Mouse (Mus musculus) stomach, embryonic 14.5 days (tissue): ENCODE data around the gene Stpg1. TPM values are rescaled to one million over a fixed set of nuclear protein-coding genes. Genes with fewer than 3 reads are reported as not detected.

Source experiments
- ATAC-seq: fragments of 200-750 bp; cut with Nextera tagmentation; 2 replicates; pipeline ENCODE4 v1.8.0; 2017; ENCODE audit warnings: low read depth, moderate TSS enrichment; ENCODE audit not compliant: insufficient number of reproducible peaks, insufficient read depth, low FRiP score
- H3K27ac ChIP-seq: fragments of 300-500 bp; sonication (generic); 2 replicates; pipeline ENCODE4 v1.5.1; 2014; ENCODE audit warnings: mild to moderate bottlenecking, low read length, moderate library complexity, mixed read lengths
- H3K27me3 ChIP-seq: fragments of 300-500 bp; sonication (generic); 2 replicates; pipeline ENCODE4 v1.6.1; 2014; ENCODE audit warnings: low read length, control low read depth, mixed read lengths; ENCODE audit not compliant: control insufficient read depth, insufficient read depth
- H3K36me3 ChIP-seq: fragments of 300-500 bp; sonication (generic); 2 replicates; pipeline ENCODE4 v1.6.1; 2014; ENCODE audit warnings: mild to moderate bottlenecking, control low read depth, low read length, moderate library complexity, mixed read lengths; ENCODE audit not compliant: control insufficient read depth, insufficient read depth
- H3K4me1 ChIP-seq: fragments of 300-500 bp; sonication (generic); 2 replicates; pipeline ENCODE4 v1.6.1; 2014; ENCODE audit warnings: low read length, control low read depth, mixed read lengths; ENCODE audit not compliant: control insufficient read depth, insufficient read depth
- H3K4me2 ChIP-seq: fragments of 300-500 bp; sonication (generic); replicated peaks from 2 replicates; pipeline ENCODE4 v1.6.1; 2014; ENCODE audit warnings: low read depth, low read length, control low read depth
- H3K4me3 ChIP-seq: fragments of 300-500 bp; sonication (generic); 2 replicates; pipeline ENCODE4 v1.5.1; 2014; ENCODE audit warnings: low read depth, low read length, control low read depth
- H3K9ac ChIP-seq: fragments of 300-500 bp; sonication (generic); replicated peaks from 2 replicates; pipeline ENCODE4 v1.6.1; 2014; ENCODE audit warnings: low read depth, mild to moderate bottlenecking, control low read depth, low read length, moderate library complexity, mixed read lengths
- H3K9me3 ChIP-seq: fragments of 300-500 bp; sonication (generic); 2 replicates; pipeline ENCODE4 v1.6.1; 2016; ENCODE audit warnings: low read depth, low read length, control low read depth; ENCODE audit not compliant: control insufficient read depth
- WGBS: fragments of 180-500 bp; shearing (Covaris S2); extraction: QIAGEN DNeasy Blood & Tissue Kit; methylation state at CpG from one replicate; pipeline ENCODE4 v1.1.7; 2014; 5-methylcytosine and 5-hydroxymethylcytosine counted together
- polyA plus RNA-seq: library from polyadenylated mRNA; unstranded; fragments of >200 nt; fragmentation: Nextera tagmentation; extraction: Ambion mirVana; gene quantifications from 2 replicates; pipeline ENCODE4 v1.2.1, GENCODE M21; 2014

The Stpg1 gene
- polyA plus RNA-seq, 1 experiment from 2014 or later, result 0.39 TPM

DNA sequence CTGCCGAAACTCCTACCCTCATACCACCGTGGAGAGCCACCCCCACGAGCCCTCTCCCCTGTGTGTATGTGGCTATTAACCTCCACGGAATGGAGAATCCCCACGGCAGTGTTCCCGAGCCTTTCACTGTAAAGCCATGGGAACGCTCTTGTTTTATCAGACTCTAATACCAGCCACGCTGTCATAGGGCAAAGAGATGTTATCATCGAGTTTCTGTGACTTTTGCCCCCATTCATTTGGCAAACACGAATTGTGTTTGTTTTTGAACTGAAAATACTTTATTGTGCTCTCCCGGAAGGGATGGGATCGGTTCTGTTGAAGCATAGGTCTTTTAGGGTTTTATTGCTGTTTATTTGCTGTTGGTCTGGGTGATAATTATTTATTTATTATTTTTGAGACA lies 23.5 kb downstream of the Stpg1 start:
- Histone ChIP-seq H3K4me3 (no peak overlapping the region), H3K36me3 (no peaks in the 10 kb centered on the region), H3K4me2 (no peak overlapping the region), H3K9me3 (no peaks in the 10 kb centered on the region), H3K27ac (peak overlapping the region; percentile 39; the same call in 1 of the 2 replicates), H3K4me1 (no peaks in the 10 kb centered on the region), H3K27me3 (no peaks in the 10 kb centered on the region), H3K9ac (no peak overlapping the region)
- no peak for ATAC-seq
- WGBS, result 81% methylated on average over 12 of the region's 12 CpGs

DNA sequence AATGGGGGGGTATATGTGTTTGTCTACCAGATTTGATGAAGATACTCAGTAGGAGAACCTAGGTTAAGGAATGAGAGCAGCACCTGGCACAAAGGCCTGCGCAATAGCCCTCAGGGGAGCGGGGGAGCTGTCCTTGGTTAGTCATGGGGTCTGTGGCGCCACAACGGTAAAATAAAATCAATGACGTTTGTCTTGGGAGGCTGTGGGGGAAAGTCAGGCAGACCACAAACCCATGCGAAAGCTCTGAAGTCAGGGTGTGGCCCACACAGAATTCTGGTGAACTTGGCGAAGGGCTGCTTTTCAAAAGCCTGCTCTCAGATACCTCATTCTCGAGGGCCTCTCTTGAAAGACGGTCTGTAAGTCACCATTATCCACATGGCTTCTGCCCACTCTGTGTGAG lies 25.8 kb downstream of the Stpg1 start:
- Histone ChIP-seq H3K4me2 (no peak overlapping the region), H3K4me3 (no peak overlapping the region), H3K9ac (no peak overlapping the region), H3K36me3 (no peaks in the 10 kb centered on the region), H3K9me3 (no peaks in the 10 kb centered on the region), H3K27me3 (no peaks in the 10 kb centered on the region), H3K4me1 (peaks cover 8% of the 10 kb centered on the region), H3K27ac (no peak overlapping the region)
- no peak for ATAC-seq
- 74% methylated on average over 9 of the region's 9 CpGs for WGBS

- ATAC-seq, result no peak
- Histone ChIP-seq H3K27ac (peak overlapping the region; percentile 16; the same call in 1 of the 2 replicates), H3K4me1 (peaks cover 8% of the 10 kb centered on the region), H3K27me3 (no peaks in the 10 kb centered on the region), H3K36me3 (no peaks in the 10 kb centered on the region), H3K4me3 (no peak overlapping the region), H3K9ac (no peak overlapping the region), H3K9me3 (no peaks in the 10 kb centered on the region), H3K4me2 (no peak overlapping the region)
- WGBS, result 21% methylated on average over 6 of the region's 7 CpGs
These were observed 29.3 kb downstream of the Stpg1 start for GRCm38 (mm10) chr4:135523939-135524338.

- no peak for ATAC-seq
These were observed 30.5 kb downstream of the Stpg1 start for GRCm38 (mm10) chr4:135525057-135525456.

GRCm38 (mm10) chr4:135526039-135526710 lies 31.6 kb downstream of the Stpg1 start:
- no peak overlapping the region for H3K4me3 ChIP-seq
- 36% methylated on average over 14 of the region's 14 CpGs for WGBS
- peaks cover 8% of the 10 kb centered on the region for H3K4me1 ChIP-seq
- no peaks in the 10 kb centered on the region for H3K36me3 ChIP-seq
- H3K27ac ChIP-seq, result no peak overlapping the region
- H3K9ac ChIP-seq, result no peak overlapping the region
- peaks cover 6% of the 10 kb centered on the region; the same call in 1 of the 2 replicates for H3K9me3 ChIP-seq
- no peak for ATAC-seq
- no peaks in the 10 kb centered on the region for H3K27me3 ChIP-seq
- H3K4me2 ChIP-seq, result no peak overlapping the region

More at GRCm38 (mm10) chr4:135525057-135525456, 30.5 kb downstream of the Stpg1 start:
- Histone ChIP-seq H3K4me2 (no peak overlapping the region), H3K9me3 (no peaks in the 10 kb centered on the region), H3K9ac (no peak overlapping the region), H3K27ac (no peak overlapping the region), H3K27me3 (no peaks in the 10 kb centered on the region), H3K4me3 (no peak overlapping the region), H3K4me1 (peaks cover 8% of the 10 kb centered on the region), H3K36me3 (no peaks in the 10 kb centered on the region)
- 76% methylated on average over 12 of the region's 12 CpGs for WGBS

DNA sequence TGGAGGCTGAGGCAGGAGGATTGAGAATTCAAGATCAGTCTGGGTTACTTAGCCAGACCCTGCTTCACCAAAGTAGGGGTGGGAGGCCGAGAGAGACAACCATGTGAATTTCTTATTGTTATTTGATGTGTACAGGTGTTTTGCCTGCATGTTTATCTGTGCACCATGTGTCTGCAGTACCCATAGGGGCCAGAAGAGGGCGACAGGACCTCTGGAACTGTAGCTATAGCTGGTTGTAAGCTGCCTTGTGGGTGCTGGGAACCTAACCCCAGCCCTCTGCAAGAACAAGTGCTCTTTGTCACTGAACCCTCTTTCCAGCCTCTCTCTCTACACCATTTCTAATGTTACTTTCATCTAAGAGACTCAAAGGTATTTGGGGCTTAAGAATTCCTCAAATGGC lies 35.7 kb downstream of the Stpg1 start:
- 61% methylated on average over 2 of the region's 2 CpGs for WGBS
- Histone ChIP-seq H3K27ac (no peak overlapping the region), H3K27me3 (no peaks in the 10 kb centered on the region), H3K4me3 (no peak overlapping the region), H3K4me2 (no peak overlapping the region), H3K36me3 (no peaks in the 10 kb centered on the region), H3K9ac (no peak overlapping the region), H3K9me3 (peaks cover 6% of the 10 kb centered on the region; the same call in 1 of the 2 replicates), H3K4me1 (no peaks in the 10 kb centered on the region)
- ATAC-seq, result no peak

- Histone ChIP-seq H3K27me3 (no peaks in the 10 kb centered on the region), H3K4me2 (no peak overlapping the region), H3K4me1 (no peaks in the 10 kb centered on the region), H3K27ac (no peak overlapping the region), H3K9me3 (peaks cover 6% of the 10 kb centered on the region; the same call in 1 of the 2 replicates), H3K9ac (no peak overlapping the region), H3K36me3 (no peaks in the 10 kb centered on the region), H3K4me3 (no peak overlapping the region)
- no peak for ATAC-seq
- WGBS, result 90% methylated on average over 9 of the region's 9 CpGs
These were observed 36.6 kb downstream of the Stpg1 start for GRCm38 (mm10) chr4:135531236-135531635.

DNA sequence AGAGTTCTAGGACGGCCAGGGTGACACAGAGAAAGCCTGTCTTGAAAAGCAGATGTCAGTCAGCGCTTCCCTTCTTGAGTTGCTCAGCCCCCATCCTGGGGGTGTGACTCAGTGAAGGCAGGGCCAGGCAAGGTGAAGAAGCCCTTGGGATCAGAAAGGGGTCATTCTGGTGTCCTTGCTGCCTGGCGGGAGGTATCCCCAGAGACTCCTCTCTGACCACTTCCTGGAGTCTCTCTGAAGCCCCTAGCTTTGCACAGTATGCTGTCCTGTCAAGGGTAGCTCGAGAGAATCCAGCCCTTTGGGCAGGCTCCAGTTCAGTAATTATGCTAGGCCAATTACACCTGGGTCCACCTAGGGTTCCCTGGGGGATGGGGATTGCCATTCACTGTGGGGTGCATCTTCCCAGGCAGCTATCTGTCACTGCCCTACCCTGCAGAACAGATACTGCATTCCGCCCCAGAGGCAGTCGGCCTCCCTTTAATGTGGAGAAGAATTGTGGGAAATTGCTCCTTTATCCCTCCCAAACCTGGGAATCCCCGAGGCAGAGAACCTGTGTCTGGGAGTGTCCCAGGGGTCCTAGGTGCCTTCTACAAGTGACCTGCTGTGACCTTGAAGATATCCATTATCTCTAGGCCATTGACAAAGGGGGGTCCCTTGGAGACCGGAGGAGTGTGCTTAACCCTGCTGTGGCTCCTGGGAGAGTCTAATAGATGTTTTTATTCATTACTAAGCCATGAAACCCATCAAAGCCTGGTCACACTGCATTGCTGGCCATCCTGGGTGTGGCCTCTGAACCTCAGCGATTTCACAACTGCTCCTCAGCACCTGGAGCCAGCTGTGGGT lies 37.4 kb downstream of the Stpg1 start:
- no peak overlapping the region for H3K4me2 ChIP-seq
- no peak overlapping the region for H3K9ac ChIP-seq
- no peak overlapping the region for H3K27ac ChIP-seq
- H3K4me3 ChIP-seq, result no peak overlapping the region
- no peaks in the 10 kb centered on the region for H3K4me1 ChIP-seq
- no peak for ATAC-seq
- H3K9me3 ChIP-seq, result peaks cover 6% of the 10 kb centered on the region; the same call in 1 of the 2 replicates
- no peaks in the 10 kb centered on the region for H3K27me3 ChIP-seq
- 55% methylated on average over 9 of the region's 9 CpGs for WGBS
- H3K36me3 ChIP-seq, result no peaks in the 10 kb centered on the region
